ENCODE assay signal across 8 mouse cellular contexts in genomic region chr10:82986251-82986992, GRCm38 (mm10). TPM values are rescaled to one million over a fixed set of nuclear protein-coding genes. Genes with fewer than 3 reads are reported as not detected.
A peak's percentile ranks its signal among the peaks of the same experiment; 100 is the strongest.
DNase-seq lines count a peak whose midpoint lies in the region; ATAC-seq lines count a peak whose summit lies in the region.

No protein-coding gene starts in this region.

- no peak for ATAC-seq in heart, embryonic 14.5 days (ENCODE audit: insufficient number of reproducible peaks, insufficient read depth, low FRiP score, low read depth)
- no peak for ATAC-seq in embryonic facial prominence, embryonic 14.5 days (ENCODE audit: low read depth)
- peak; percentile 27 for ATAC-seq in intestine, embryonic 15.5 days
- ATAC-seq in midbrain, embryonic 11.5 days (ENCODE audit: low FRiP score) = peak; percentile 31

- peaks cover 17 to 37% of the 10 kb centered on the region in 2 experiments for H3K4me1 ChIP-seq in heart, embryonic 14.5 days (ENCODE audit: control insufficient read depth in 2 of 2, insufficient read depth in 2 of 2, low read length in 2 of 2)
- peaks cover 27% of the 10 kb centered on the region for H3K4me1 ChIP-seq in embryonic facial prominence, embryonic 14.5 days (ENCODE audit: control insufficient read depth, insufficient read depth, low read length)
- H3K4me1 ChIP-seq in intestine, embryonic 15.5 days (replicated peaks) = peaks cover 19% of the 10 kb centered on the region
- H3K4me1 ChIP-seq in midbrain, embryonic 11.5 days (ENCODE audit: control insufficient read depth, insufficient read depth, low read length) = peaks cover 23% of the 10 kb centered on the region

- 5% methylated on average over 21 of the region's 21 CpGs for WGBS in heart, embryonic 14.5 days
- WGBS in embryonic facial prominence, embryonic 14.5 days = 2% methylated on average over 20 of the region's 21 CpGs
- WGBS in intestine, embryonic 15.5 days = 5% methylated on average over 21 of the region's 21 CpGs
- WGBS in midbrain, embryonic 11.5 days = 3% methylated on average over 21 of the region's 21 CpGs

- no peaks in the 10 kb centered on the region for H3K36me3 ChIP-seq in heart, embryonic 14.5 days (ENCODE audit: control insufficient read depth, insufficient read depth, low read length)
- H3K36me3 ChIP-seq in embryonic facial prominence, embryonic 14.5 days (ENCODE audit: control insufficient read depth, insufficient read depth, low read length) = no peaks in the 10 kb centered on the region
- no peaks in the 10 kb centered on the region for H3K36me3 ChIP-seq in intestine, embryonic 15.5 days
- no peaks in the 10 kb centered on the region for H3K36me3 ChIP-seq in midbrain, embryonic 11.5 days (ENCODE audit: control insufficient read depth, insufficient read depth, low read length)

- intact Hi-C loops in gastrocnemius, postnatal 14 days (cut with DNase I; ENCODE audit: low total_unique reads) = loop anchor here (10.0 kb wide), 2 partner anchors 118 to 198 kb away; no protein-coding TSS in a partner anchor

- peak overlapping the region; percentile 83 for H3K9ac ChIP-seq in heart, embryonic 14.5 days (ENCODE audit: low read length)
- H3K9ac ChIP-seq in embryonic facial prominence, embryonic 14.5 days (ENCODE audit: low read depth, low read length) = peak overlapping the region; percentile 79
- H3K9ac ChIP-seq in intestine, embryonic 15.5 days = peak overlapping the region; percentile 66
- H3K9ac ChIP-seq in midbrain, embryonic 11.5 days (ENCODE audit: low read length) = peak overlapping the region; percentile 76

- no peak for DNase-seq in heart, postnatal 4 days
- DNase-seq in ES-CJ7 (ENCODE audit: low read depth, low spot score) = peak; percentile 9
- peak; percentile 45 for DNase-seq in embryonic facial prominence, embryonic 14.5 days (ENCODE audit: low spot score)
- peak; percentile 93 for DNase-seq in midbrain, embryonic 11.5 days (ENCODE audit: low spot score, missing footprints)
- DNase-seq in thymus, postnatal 10 days (ENCODE audit: low spot score in 2 of 2) = peak; percentile 53 to 67
- DNase-seq in gastrocnemius, postnatal 14 days = no peak

- peak overlapping the region; percentile 81 for H3K4me2 ChIP-seq in heart, embryonic 14.5 days (ENCODE audit: low read length)
- peak overlapping the region; percentile 91 for H3K4me2 ChIP-seq in embryonic facial prominence, embryonic 14.5 days (ENCODE audit: low read depth, low read length)
- H3K4me2 ChIP-seq in intestine, embryonic 15.5 days (replicated peaks) = peak overlapping the region; percentile 98
- peak overlapping the region; percentile 74 for H3K4me2 ChIP-seq in midbrain, embryonic 11.5 days

- H3K9me3 ChIP-seq in heart, embryonic 14.5 days (ENCODE audit: control insufficient read depth, low read length) = no peaks in the 10 kb centered on the region
- no peaks in the 10 kb centered on the region for H3K9me3 ChIP-seq in embryonic facial prominence, embryonic 14.5 days (ENCODE audit: control insufficient read depth, low read length)
- H3K9me3 ChIP-seq in intestine, embryonic 15.5 days = no peaks in the 10 kb centered on the region
- no peaks in the 10 kb centered on the region for H3K9me3 ChIP-seq in midbrain, embryonic 11.5 days (ENCODE audit: control insufficient read depth, low read length)

- peak overlapping the region; percentile 64 to 79 for H3K27ac ChIP-seq in heart, embryonic 14.5 days (replicated peaks in 1 of 2; ENCODE audit: control insufficient read depth in 1 of 2, insufficient read depth in 1 of 2, low read depth in 2 of 2, low read length in 2 of 2)
- H3K27ac ChIP-seq in embryonic facial prominence, embryonic 14.5 days (replicated peaks; ENCODE audit: low read depth, low read length) = peak overlapping the region; percentile 88
- H3K27ac ChIP-seq in intestine, embryonic 15.5 days = peak overlapping the region; percentile 79; the same call in 1 of the 2 replicates
- H3K27ac ChIP-seq in midbrain, embryonic 11.5 days (ENCODE audit: low read depth, low read length) = no peak overlapping the region

- H3K4me3 ChIP-seq in heart, embryonic 14.5 days (ENCODE audit: control insufficient read depth in 1 of 2, insufficient read depth in 1 of 2, low read depth in 1 of 2, low read length in 2 of 2) = peak overlapping the region; percentile 61 to 85
- peak overlapping the region; percentile 84 for H3K4me3 ChIP-seq in embryonic facial prominence, embryonic 14.5 days (ENCODE audit: low read depth, low read length)
- peak overlapping the region; percentile 83 for H3K4me3 ChIP-seq in intestine, embryonic 15.5 days (replicated peaks)
- H3K4me3 ChIP-seq in midbrain, embryonic 11.5 days (ENCODE audit: low read depth, low read length) = peak overlapping the region; percentile 65

- peaks cover 14% of the 10 kb centered on the region for H3K27me3 ChIP-seq in heart, embryonic 14.5 days (ENCODE audit: control insufficient read depth, insufficient read depth, low read length)
- H3K27me3 ChIP-seq in embryonic facial prominence, embryonic 14.5 days (replicated peaks; ENCODE audit: control insufficient read depth, insufficient read depth, low read length) = peaks cover 10% of the 10 kb centered on the region
- H3K27me3 ChIP-seq in intestine, embryonic 15.5 days (replicated peaks) = no peaks in the 10 kb centered on the region; the same call in 1 of the 2 replicates
- H3K27me3 ChIP-seq in midbrain, embryonic 11.5 days (ENCODE audit: control insufficient read depth, insufficient read depth, low read length) = peaks cover 17% of the 10 kb centered on the region

RNA-seq across cellular contexts. Expression of gene Chst11, which starts 1.1 kb away (rescaled TPM):
- 3.3 and 3.5 TPM in 2 replicates for polyA plus RNA-seq in heart, embryonic 14.5 days (2014; fragmentation: Nextera tagmentation; extraction: Ambion mirVana)
- 1 to 10 TPM; 3.6 to 5.2 TPM for total RNA-seq in heart, postnatal 4 days (2021)
- polyA plus RNA-seq in embryonic facial prominence, embryonic 14.5 days (2014; fragmentation: Nextera tagmentation; extraction: Ambion mirVana) = 4.4 and 5.3 TPM in 2 replicates
- 0.99 and 1.4 TPM in 2 replicates for polyA plus RNA-seq in intestine, embryonic 15.5 days (2015; fragmentation: Nextera tagmentation; extraction: Ambion mirVana)
- polyA plus RNA-seq in midbrain, embryonic 11.5 days (2014; fragmentation: Nextera tagmentation; extraction: Ambion mirVana) = 1.6 and 1.8 TPM in 2 replicates
- 1 to 10 TPM; 1.3 to 1.4 TPM for total RNA-seq in gastrocnemius, postnatal 14 days (2021)

Comparison
In these comparisons a context has a peak if more than half of its experiments do, and no peak if none do; other contexts are left out.
1. ATAC-seq: peak in intestine, embryonic 15.5 days (single experiment) and midbrain, embryonic 11.5 days (single experiment); none in heart, embryonic 14.5 days (single experiment) and embryonic facial prominence, embryonic 14.5 days (single experiment).
2. DNase-seq: peak in ES-CJ7 (single experiment), embryonic facial prominence, embryonic 14.5 days (single experiment), midbrain, embryonic 11.5 days (single experiment) and thymus, postnatal 10 days (2 of 2); none in heart, postnatal 4 days (single experiment) and gastrocnemius, postnatal 14 days (single experiment).
3. Peak in every context shown above with its lines, with median percentiles within 50 percentile points of each other: H3K4me2 ChIP-seq, H3K4me3 ChIP-seq and H3K9ac ChIP-seq.